Mouse (Mus musculus): Measurements from ENCODE around the gene Pnpla6. TPM values are rescaled to one million over a fixed set of nuclear protein-coding genes. Genes with fewer than 3 reads are reported as not detected.
"Not testable (repeated sequence)": the region's sequence is repeated elsewhere in the genome, so short reads cannot be mapped to it uniquely, and the experiment has no call there.

Pnpla6 gene
- total RNA-seq, 2 experiments from 2014 or later = 7.9 to 11.1 TPM

- intact Hi-C loops (cut with DNase I; ENCODE audit: low total_unique reads) = no loop called here
- DNase-seq = no peak
Observed at GRCm38 (mm10) chr8:3567641-3568371, 52.6 kb downstream of the Pnpla6 start, which contains the start of gene C330021F23Rik. Gene C330021F23Rik, plus strand, starts transcription at chr8:3567990.

- intact Hi-C loops (cut with DNase I; ENCODE audit: low total_unique reads) = no loop called here
- DNase-seq = no peak
Observed at GRCm38 (mm10) chr8:3568378-3568777, 53.2 kb downstream of the Pnpla6 start.

- no peak for DNase-seq
- intact Hi-C loops (cut with DNase I; ENCODE audit: low total_unique reads) = no loop called here
Observed at GRCm38 (mm10) chr8:3569784-3570183, 54.6 kb downstream of the Pnpla6 start.

- DNase-seq = no peak
- intact Hi-C loops (cut with DNase I; ENCODE audit: low total_unique reads) = no loop called here
Observed at GRCm38 (mm10) chr8:3574546-3574945, 59.4 kb downstream of the Pnpla6 start.

- intact Hi-C loops (cut with DNase I; ENCODE audit: low total_unique reads) = no loop called here
- DNase-seq = no peak
Observed at GRCm38 (mm10) chr8:3576211-3576960, 61.2 kb downstream of the Pnpla6 start.

GRCm38 (mm10) chr8:3579390-3580364 lies 64.5 kb downstream of the Pnpla6 start:
- no peak for DNase-seq
- intact Hi-C loops (cut with DNase I; ENCODE audit: low total_unique reads) = no loop called here

GRCm38 (mm10) chr8:3581961-3582360 lies 66.8 kb downstream of the Pnpla6 start:
- intact Hi-C loops (cut with DNase I; ENCODE audit: low total_unique reads); DNase-seq: not testable (repeated sequence)

- no peak for DNase-seq
- intact Hi-C loops (cut with DNase I; ENCODE audit: low total_unique reads) = no loop called here
Observed at GRCm38 (mm10) chr8:3586452-3586851, 71.3 kb downstream of the Pnpla6 start.

GRCm38 (mm10) chr8:3586993-3587390 lies 71.8 kb downstream of the Pnpla6 start, which contains the start of gene Camsap3:
Gene Camsap3, plus strand, starts transcription at chr8:3587293.
- intact Hi-C loops (cut with DNase I; ENCODE audit: low total_unique reads) = no loop called here
- DNase-seq = no peak

GRCm38 (mm10) chr8:3587391-3588257 lies 72.4 kb downstream of the Pnpla6 start:
- DNase-seq = no peak
- intact Hi-C loops (cut with DNase I; ENCODE audit: low total_unique reads) = no loop called here

- intact Hi-C loops (cut with DNase I; ENCODE audit: low total_unique reads) = no loop called here
- no peak for DNase-seq
Observed at GRCm38 (mm10) chr8:3588258-3588633, 73.1 kb downstream of the Pnpla6 start.

- DNase-seq = no peak
- intact Hi-C loops (cut with DNase I; ENCODE audit: low total_unique reads) = no loop called here
Observed at GRCm38 (mm10) chr8:3593470-3593869, 78.3 kb downstream of the Pnpla6 start.

Other genes starting within 250 kb of the Pnpla6 start
- gene Insr, start 235.8 kb upstream of the Pnpla6 start, total RNA-seq (2021) = 10 to 100 TPM; 40.4 to 41.4 TPM
- under 1 TPM; 0.06 to 0.11 TPM for gene A430078G23Rik, start 162.0 kb upstream of the Pnpla6 start, total RNA-seq (2021)
- gene Arhgef18, start 122.4 kb upstream of the Pnpla6 start, total RNA-seq (2021) = 1 to 10 TPM; 9.4 to 9.6 TPM
- 1 to 10 TPM; 2.4 to 2.7 TPM for gene Pex11g, start 47.7 kb upstream of the Pnpla6 start, total RNA-seq (2021)
- gene Tex45, start 44.5 kb upstream of the Pnpla6 start, total RNA-seq (2021) = not detected
- 10 to 100 TPM; 16.5 to 17.6 TPM for gene Zfp358, start 22.2 kb upstream of the Pnpla6 start, total RNA-seq (2021)
- 10 to 100 TPM; 16.5 to 17.4 TPM for gene Mcoln1, start 14.9 kb upstream of the Pnpla6 start, total RNA-seq (2021)
- gene C330021F23Rik, start 52.6 kb downstream of the Pnpla6 start, total RNA-seq (2021) = not detected
- gene Camsap3, start 71.9 kb downstream of the Pnpla6 start, total RNA-seq (2021) = under 1 TPM; 0.55 to 0.78 TPM
- 10 to 100 TPM; 11.0 to 12.5 TPM for gene Xab2, start 105.9 kb downstream of the Pnpla6 start, total RNA-seq (2021)
- gene Pet100, start 106.2 kb downstream of the Pnpla6 start, total RNA-seq (2021) = 10 to 100 TPM; 78.8 to 79.7 TPM
- gene Pcp2, start 110.2 kb downstream of the Pnpla6 start, total RNA-seq (2021) = under 1 TPM in 1 of 2 experiments, not detected in 1; 0.51 TPM
- 1 to 10 TPM; 1.6 to 3.8 TPM for gene Stxbp2, start 115.6 kb downstream of the Pnpla6 start, total RNA-seq (2021)
- gene Retn, start 140.4 kb downstream of the Pnpla6 start, total RNA-seq (2021) = 1 to 10 TPM in 1 of 2 experiments, not detected in 1; 1.2 TPM
- gene Mcemp1, start 150.4 kb downstream of the Pnpla6 start, total RNA-seq (2021) = not detected
- gene Fcor, start 157.0 kb downstream of the Pnpla6 start, total RNA-seq (2021) = 1 to 10 TPM; 1.2 to 3.0 TPM
- gene Trappc5, start 160.9 kb downstream of the Pnpla6 start, total RNA-seq (2021) = 10 to 100 TPM; 20.1 to 20.9 TPM
- under 1 TPM; 0.91 to 0.94 TPM for gene Fcer2a, start 178.8 kb downstream of the Pnpla6 start, total RNA-seq (2021)
- under 1 TPM in 1 of 2 experiments, not detected in 1; 0.14 TPM for gene Clec4g, start 205.3 kb downstream of the Pnpla6 start, total RNA-seq (2021)
- not detected for gene Cd209a, start 233.6 kb downstream of the Pnpla6 start, total RNA-seq (2021)